Mouse (Mus musculus): ENCODE results near the gene Lsamp. TPM values are rescaled to one million over a fixed set of nuclear protein-coding genes. Genes with fewer than 3 reads are reported as not detected.

The Lsamp gene
- polyA plus RNA-seq, 1 experiment = not detected

DNA sequence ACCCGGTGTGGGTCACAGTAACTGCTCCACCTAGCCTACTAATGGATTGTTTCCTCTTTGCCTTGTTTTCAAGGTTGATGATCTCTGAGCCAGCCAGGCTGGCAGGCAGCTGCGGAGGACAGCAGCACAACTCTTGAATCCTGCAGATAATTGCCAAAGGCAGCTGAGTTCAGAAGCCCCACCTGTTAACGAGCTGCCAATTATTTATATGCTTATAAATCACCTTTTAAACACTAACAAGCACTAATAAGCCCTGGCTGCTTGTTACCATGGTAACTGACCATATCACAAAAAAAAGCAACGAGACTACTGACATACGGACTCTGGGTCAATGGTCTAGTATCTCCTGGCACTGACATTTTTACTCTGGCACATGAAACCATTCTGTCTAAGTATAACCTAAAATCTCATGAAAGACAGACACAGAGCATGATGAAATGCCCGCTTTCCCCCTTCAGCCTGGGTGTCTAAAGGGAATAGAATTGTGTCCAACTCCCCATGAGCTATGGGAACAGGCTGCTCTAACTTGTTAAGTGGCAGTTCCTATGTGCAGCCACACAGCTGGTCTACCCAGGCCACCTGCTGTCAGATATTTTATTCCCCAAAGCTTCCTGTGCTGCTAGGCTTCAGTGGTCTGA is 1526.9 kb downstream of the Lsamp start:
- Histone ChIP-seq H3K9ac (ENCODE audit: low read depth, poor library complexity, severe bottlenecking) (no peak overlapping the region), H3K27me3 (ENCODE audit: control insufficient read depth, insufficient read depth, low read length, poor library complexity, severe bottlenecking) (no peaks in the 10 kb centered on the region; the same call in 1 of the 2 replicates), H3K36me3 (ENCODE audit: control insufficient read depth, insufficient read depth, low read length, poor library complexity, severe bottlenecking) (no peaks in the 10 kb centered on the region), H3K4me1 (ENCODE audit: control insufficient read depth, insufficient read depth, low read length) (no peaks in the 10 kb centered on the region), H3K9me3 (replicated peaks; ENCODE audit: control insufficient read depth, insufficient read depth, low read length, poor library complexity, severe bottlenecking) (no peaks in the 10 kb centered on the region), H3K27ac (ENCODE audit: insufficient read depth, low read length) (no peak overlapping the region), H3K4me3 (ENCODE audit: low read depth, low read length) (no peak overlapping the region)
- TF ChIP-seq CTCF (IDR thresholded peaks at IDR 0.05; ENCODE audit: low read depth, low read length) = no peak
- TF ChIP-seq POLR2A (IDR thresholded peaks at IDR 0.05; ENCODE audit: insufficient read depth, low read length) = no peak
- TF ChIP-seq EP300 (IDR thresholded peaks at IDR 0.05; ENCODE audit: insufficient read depth, low read depth, low read length) = no peak

DNA sequence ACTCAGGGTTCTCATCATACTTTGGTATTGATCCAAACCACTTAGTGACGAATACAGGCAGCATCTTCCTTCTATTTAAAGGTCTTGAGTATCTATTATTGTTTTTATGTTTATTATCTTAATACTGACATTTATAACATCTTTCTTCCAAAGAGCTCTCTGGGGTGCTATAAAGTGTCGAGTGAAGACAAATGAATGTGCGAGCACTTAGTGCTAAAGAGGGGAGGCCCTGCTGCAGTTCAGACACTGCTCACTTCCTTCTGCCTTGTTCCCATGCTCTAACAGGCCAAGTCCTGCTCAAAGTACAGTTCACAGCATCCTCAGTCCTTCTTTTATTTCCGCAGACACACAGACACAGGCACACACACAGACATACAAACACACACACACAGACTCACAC is 1537.4 kb downstream of the Lsamp start:
- Histone ChIP-seq H3K4me3 (ENCODE audit: low read depth, low read length) (no peak overlapping the region), H3K9ac (ENCODE audit: low read depth, poor library complexity, severe bottlenecking) (no peak overlapping the region), H3K27ac (ENCODE audit: insufficient read depth, low read length) (no peak overlapping the region), H3K4me1 (ENCODE audit: control insufficient read depth, insufficient read depth, low read length) (no peaks in the 10 kb centered on the region), H3K27me3 (ENCODE audit: control insufficient read depth, insufficient read depth, low read length, poor library complexity, severe bottlenecking) (no peaks in the 10 kb centered on the region), H3K36me3 (ENCODE audit: control insufficient read depth, insufficient read depth, low read length, poor library complexity, severe bottlenecking) (no peaks in the 10 kb centered on the region), H3K9me3 (replicated peaks; ENCODE audit: control insufficient read depth, insufficient read depth, low read length, poor library complexity, severe bottlenecking) (no peaks in the 10 kb centered on the region)
- TF ChIP-seq POLR2A (IDR thresholded peaks at IDR 0.05; ENCODE audit: insufficient read depth, low read length) (no peak), CTCF (IDR thresholded peaks at IDR 0.05; ENCODE audit: low read depth, low read length) (no peak), EP300 (IDR thresholded peaks at IDR 0.05; ENCODE audit: insufficient read depth, low read depth, low read length) (no peak)

DNA sequence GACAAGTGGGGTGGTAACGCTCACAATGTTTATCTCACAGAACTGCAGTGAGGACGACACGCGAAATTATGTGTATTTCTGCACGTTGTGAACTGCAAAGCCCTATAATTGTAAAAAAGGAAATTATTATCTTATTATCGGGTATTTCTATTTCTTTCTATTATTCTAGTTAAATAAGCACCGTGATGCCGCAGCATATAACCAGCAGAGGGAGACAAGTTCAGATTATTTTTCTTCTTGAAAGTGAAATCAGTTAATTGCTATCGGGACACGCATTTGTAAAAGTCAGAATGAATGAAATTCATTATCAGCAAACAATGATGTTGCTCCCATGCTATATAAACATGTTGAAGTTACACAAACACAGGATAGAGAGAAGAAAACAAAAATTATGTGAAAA is 1540.1 kb downstream of the Lsamp start:
- Histone ChIP-seq H3K4me3 (ENCODE audit: low read depth, low read length) (no peak overlapping the region), H3K9me3 (replicated peaks; ENCODE audit: control insufficient read depth, insufficient read depth, low read length, poor library complexity, severe bottlenecking) (no peaks in the 10 kb centered on the region), H3K4me1 (ENCODE audit: control insufficient read depth, insufficient read depth, low read length) (no peaks in the 10 kb centered on the region), H3K9ac (ENCODE audit: low read depth, poor library complexity, severe bottlenecking) (no peak overlapping the region), H3K27me3 (ENCODE audit: control insufficient read depth, insufficient read depth, low read length, poor library complexity, severe bottlenecking) (no peaks in the 10 kb centered on the region), H3K36me3 (ENCODE audit: control insufficient read depth, insufficient read depth, low read length, poor library complexity, severe bottlenecking) (no peaks in the 10 kb centered on the region), H3K27ac (ENCODE audit: insufficient read depth, low read length) (no peak overlapping the region)
- TF ChIP-seq EP300 (IDR thresholded peaks at IDR 0.05; ENCODE audit: insufficient read depth, low read depth, low read length) (no peak), POLR2A (IDR thresholded peaks at IDR 0.05; ENCODE audit: insufficient read depth, low read length) (no peak), CTCF (IDR thresholded peaks at IDR 0.05; ENCODE audit: low read depth, low read length) (no peak)

DNA sequence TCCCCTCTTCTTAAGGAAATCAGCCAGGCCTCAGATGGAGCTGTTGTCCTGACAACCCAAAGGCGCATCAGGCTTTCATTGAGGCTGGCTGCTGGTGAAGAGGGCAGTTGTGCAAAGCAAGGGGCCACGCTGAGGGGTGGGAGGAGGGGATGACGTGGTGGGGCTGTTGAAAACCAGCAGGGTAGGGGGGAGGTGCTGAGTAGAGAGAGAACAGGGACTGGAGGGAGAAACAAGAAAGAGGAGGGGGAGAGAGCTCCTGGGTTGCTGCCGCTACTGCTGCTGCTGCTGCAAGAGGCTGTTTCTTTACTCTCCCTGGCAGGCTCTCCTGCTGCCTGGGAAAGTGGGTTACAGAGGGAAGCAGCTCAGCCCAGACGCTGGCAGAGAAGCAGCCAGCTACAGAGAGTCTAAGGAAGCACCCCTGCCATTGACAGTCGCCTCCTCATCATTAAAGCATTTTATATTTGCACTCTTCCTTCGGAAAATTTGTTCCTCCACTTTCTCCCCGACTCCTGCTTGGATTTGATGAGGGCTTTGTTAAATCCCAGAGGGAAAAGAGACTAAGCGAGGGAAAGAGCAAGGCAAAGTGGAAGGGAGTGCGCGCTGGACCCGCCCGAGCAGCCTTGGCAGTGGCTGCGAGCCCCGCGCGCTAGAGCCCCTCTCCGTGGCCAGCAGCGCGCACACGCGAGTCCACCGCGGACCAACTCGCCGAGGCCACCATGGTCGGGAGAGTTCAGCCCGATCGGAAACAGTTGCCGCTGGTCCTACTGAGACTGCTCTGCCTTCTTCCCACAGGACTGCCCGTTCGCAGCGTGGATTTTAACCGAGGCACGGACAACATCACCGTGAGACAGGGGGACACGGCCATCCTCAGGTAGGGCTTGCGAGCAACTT is 1548.7 kb downstream of the Lsamp start:
- H3K9me3 ChIP-seq (replicated peaks; ENCODE audit: control insufficient read depth, insufficient read depth, low read length, poor library complexity, severe bottlenecking) = no peaks in the 10 kb centered on the region
- no peaks in the 10 kb centered on the region for H3K4me1 ChIP-seq (ENCODE audit: control insufficient read depth, insufficient read depth, low read length)
- H3K27me3 ChIP-seq (ENCODE audit: control insufficient read depth, insufficient read depth, low read length, poor library complexity, severe bottlenecking) = no peaks in the 10 kb centered on the region; the same call in 1 of the 2 replicates
- H3K4me3 ChIP-seq (ENCODE audit: low read depth, low read length) = peak overlapping the region; percentile 25
- no peak for TF ChIP-seq POLR2A (IDR thresholded peaks at IDR 0.05; ENCODE audit: insufficient read depth, low read length)
- no peak for TF ChIP-seq CTCF (IDR thresholded peaks at IDR 0.05; ENCODE audit: low read depth, low read length)
- no peak for TF ChIP-seq EP300 (IDR thresholded peaks at IDR 0.05; ENCODE audit: insufficient read depth, low read depth, low read length)
- H3K27ac ChIP-seq (ENCODE audit: insufficient read depth, low read length) = no peak overlapping the region
- no peaks in the 10 kb centered on the region for H3K36me3 ChIP-seq (ENCODE audit: control insufficient read depth, insufficient read depth, low read length, poor library complexity, severe bottlenecking)
- no peak overlapping the region for H3K9ac ChIP-seq (ENCODE audit: low read depth, poor library complexity, severe bottlenecking)

DNA sequence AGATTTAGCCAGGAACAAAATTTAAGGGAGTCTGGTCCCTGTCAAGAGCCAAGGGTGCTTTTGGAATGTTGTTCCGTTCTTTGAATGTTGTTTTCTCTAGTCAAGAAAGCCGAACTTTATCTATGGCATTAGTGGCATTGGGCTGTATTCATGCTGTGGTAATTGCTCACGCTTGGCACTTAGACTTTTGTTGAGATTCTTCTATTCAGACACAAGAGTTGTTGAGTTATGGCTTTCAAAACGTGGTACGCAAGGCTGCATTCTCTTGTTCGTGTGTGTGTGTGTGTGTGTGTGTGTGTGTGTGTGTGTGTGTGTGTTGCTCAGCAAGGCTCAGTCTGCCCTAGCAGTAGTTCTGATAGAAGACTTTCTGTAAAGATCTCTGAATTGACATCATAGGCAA is 1549.5 kb downstream of the Lsamp start:
- H3K4me1 ChIP-seq (ENCODE audit: control insufficient read depth, insufficient read depth, low read length) = no peaks in the 10 kb centered on the region
- no peak overlapping the region for H3K27ac ChIP-seq (ENCODE audit: insufficient read depth, low read length)
- H3K4me3 ChIP-seq (ENCODE audit: low read depth, low read length) = no peak overlapping the region
- TF ChIP-seq EP300 (IDR thresholded peaks at IDR 0.05; ENCODE audit: insufficient read depth, low read depth, low read length) = no peak
- no peak for TF ChIP-seq CTCF (IDR thresholded peaks at IDR 0.05; ENCODE audit: low read depth, low read length)
- no peak for TF ChIP-seq POLR2A (IDR thresholded peaks at IDR 0.05; ENCODE audit: insufficient read depth, low read length)
- H3K36me3 ChIP-seq (ENCODE audit: control insufficient read depth, insufficient read depth, low read length, poor library complexity, severe bottlenecking) = no peaks in the 10 kb centered on the region
- H3K9ac ChIP-seq (ENCODE audit: low read depth, poor library complexity, severe bottlenecking) = no peak overlapping the region
- no peaks in the 10 kb centered on the region for H3K9me3 ChIP-seq (replicated peaks; ENCODE audit: control insufficient read depth, insufficient read depth, low read length, poor library complexity, severe bottlenecking)
- H3K27me3 ChIP-seq (ENCODE audit: control insufficient read depth, insufficient read depth, low read length, poor library complexity, severe bottlenecking) = no peaks in the 10 kb centered on the region; the same call in 1 of the 2 replicates

DNA sequence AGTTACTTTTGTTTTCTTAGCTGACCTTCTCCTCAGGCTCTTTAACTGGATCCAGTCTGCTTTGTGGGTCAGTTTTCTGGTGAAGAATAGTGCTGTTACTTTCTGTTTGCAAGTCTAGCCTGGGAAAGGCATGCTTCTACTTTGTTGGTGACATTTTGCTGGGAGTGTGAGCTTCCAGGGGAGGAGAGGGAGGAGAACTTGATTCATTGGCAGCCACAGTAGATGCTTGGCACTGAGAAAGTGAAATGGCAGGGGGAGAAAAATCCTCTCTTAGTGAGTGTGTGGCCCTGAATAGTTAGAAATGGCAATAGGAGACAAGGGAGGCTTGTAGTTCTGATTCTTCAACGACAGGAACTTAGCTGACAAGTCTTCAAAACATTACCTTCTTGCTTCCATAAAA is 1551.6 kb downstream of the Lsamp start:
- no peak for TF ChIP-seq POLR2A (IDR thresholded peaks at IDR 0.05; ENCODE audit: insufficient read depth, low read length)
- TF ChIP-seq CTCF (IDR thresholded peaks at IDR 0.05; ENCODE audit: low read depth, low read length) = no peak
- no peak for TF ChIP-seq EP300 (IDR thresholded peaks at IDR 0.05; ENCODE audit: insufficient read depth, low read depth, low read length)
- Histone ChIP-seq H3K4me3 (ENCODE audit: low read depth, low read length) (no peak overlapping the region), H3K27ac (ENCODE audit: insufficient read depth, low read length) (no peak overlapping the region), H3K4me1 (ENCODE audit: control insufficient read depth, insufficient read depth, low read length) (no peaks in the 10 kb centered on the region), H3K36me3 (ENCODE audit: control insufficient read depth, insufficient read depth, low read length, poor library complexity, severe bottlenecking) (no peaks in the 10 kb centered on the region), H3K9me3 (replicated peaks; ENCODE audit: control insufficient read depth, insufficient read depth, low read length, poor library complexity, severe bottlenecking) (no peaks in the 10 kb centered on the region), H3K27me3 (ENCODE audit: control insufficient read depth, insufficient read depth, low read length, poor library complexity, severe bottlenecking) (no peaks in the 10 kb centered on the region; the same call in 1 of the 2 replicates), H3K9ac (ENCODE audit: low read depth, poor library complexity, severe bottlenecking) (no peak overlapping the region)
